Mouse (Mus musculus): ENCODE measurements around the gene Spdef.
A peak's percentile ranks its signal among the peaks of the same experiment; 100 is the strongest.

Gene Spdef

DNA sequence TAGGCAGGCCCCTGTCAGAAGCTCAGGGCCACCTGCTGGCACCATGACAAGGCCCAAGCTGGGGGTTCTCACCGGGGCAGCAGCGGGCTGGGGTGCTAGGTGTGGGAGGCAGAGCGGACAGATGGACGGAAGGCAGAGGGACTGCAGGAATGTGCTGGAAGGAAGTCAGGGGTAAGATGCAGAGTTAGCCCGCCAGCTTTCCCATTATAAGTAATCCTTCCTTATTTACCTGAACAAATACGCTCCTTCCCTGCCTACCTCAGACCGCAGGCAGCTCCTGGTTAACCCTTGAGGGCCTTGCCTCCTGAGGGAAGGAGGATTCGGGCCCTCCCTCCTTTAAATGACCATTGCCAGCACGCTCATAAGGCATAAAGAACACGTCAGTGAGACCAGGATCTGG is at the start of gene Spdef:
Spdef (minus strand) TSS at position 186 of the 400 bp plus-strand sequence.
- no peak for DNase-seq (ENCODE audit: low spot score)

DNA sequence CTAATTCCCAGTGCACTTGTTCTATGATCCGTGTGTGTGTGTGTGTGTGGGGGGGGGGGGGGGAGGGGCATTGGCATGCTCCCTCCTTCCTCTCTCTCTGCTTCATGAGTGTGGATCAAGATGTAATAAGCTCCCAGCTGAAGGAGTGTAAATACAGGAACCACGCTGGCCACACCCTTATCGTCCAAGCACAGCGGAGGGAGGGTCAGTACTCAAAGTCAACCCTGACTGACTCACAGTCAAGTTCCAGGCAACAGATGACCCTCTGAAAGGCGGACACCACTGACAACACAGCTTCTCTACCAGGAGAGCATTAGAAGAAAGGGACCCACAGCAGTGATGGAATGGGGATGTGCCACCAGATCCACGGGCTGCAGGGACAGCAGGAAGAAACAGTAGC is 49.1 kb upstream of the Spdef start:
- no peak for DNase-seq (ENCODE audit: low spot score)

DNA sequence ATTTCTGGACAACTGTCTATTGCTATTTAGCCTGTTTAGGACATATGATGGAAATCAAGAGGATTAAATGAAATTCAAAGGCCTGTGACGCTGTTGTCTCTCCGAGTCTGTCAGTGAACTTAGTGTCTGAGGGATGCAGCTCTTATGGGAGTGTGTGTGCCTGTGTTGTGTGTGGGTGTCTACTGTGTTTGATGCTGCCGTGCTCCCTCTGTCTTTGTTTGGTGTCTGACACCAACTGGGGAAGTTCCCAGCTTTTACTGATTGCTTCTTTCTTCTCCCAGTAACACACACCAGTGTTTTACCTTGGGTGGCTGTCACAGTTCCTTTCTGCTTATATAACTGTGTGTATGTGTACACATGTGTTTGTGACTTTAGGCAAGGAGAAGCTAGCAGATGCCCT is 45.4 kb upstream of the Spdef start:
- no peak for DNase-seq (ENCODE audit: low spot score)

- no peak for DNase-seq (ENCODE audit: low spot score)
These were observed 42.9 kb upstream of the Spdef start for GRCm38 (mm10) chr17:27771616-27772015.

GRCm38 (mm10) chr17:27768817-27769542 is 40.2 kb upstream of the Spdef start:
- peak; percentile 12 for DNase-seq (ENCODE audit: low spot score)

- no peak for DNase-seq (ENCODE audit: low spot score)
These were observed 38.8 kb upstream of the Spdef start for GRCm38 (mm10) chr17:27767543-27767942.

DNA sequence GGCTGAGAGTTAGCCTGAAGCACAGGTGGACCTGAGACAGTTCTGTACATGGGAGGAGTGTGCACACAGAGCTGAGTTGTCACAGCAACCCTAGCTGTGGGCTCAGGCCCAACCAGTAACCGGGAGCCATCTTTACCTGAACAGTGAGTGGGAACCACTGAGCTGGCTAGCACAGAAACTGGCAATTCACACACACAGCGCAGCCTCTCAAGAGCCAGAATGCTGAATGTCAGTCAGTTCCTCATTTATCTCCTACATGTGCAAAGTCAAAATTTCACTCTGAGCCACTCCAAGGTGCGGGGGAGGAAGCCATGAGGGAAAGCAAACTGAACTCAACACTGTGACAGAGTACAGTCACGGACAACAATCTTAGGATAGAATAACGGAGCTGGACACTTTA is 38.4 kb upstream of the Spdef start:
- no peak for DNase-seq (ENCODE audit: low spot score)

- DNase-seq (ENCODE audit: low spot score): no peak
These were observed 36.3 kb upstream of the Spdef start for GRCm38 (mm10) chr17:27765066-27765465.

- DNase-seq (ENCODE audit: low spot score): no peak
These were observed 35.7 kb upstream of the Spdef start for GRCm38 (mm10) chr17:27764453-27764852.

DNA sequence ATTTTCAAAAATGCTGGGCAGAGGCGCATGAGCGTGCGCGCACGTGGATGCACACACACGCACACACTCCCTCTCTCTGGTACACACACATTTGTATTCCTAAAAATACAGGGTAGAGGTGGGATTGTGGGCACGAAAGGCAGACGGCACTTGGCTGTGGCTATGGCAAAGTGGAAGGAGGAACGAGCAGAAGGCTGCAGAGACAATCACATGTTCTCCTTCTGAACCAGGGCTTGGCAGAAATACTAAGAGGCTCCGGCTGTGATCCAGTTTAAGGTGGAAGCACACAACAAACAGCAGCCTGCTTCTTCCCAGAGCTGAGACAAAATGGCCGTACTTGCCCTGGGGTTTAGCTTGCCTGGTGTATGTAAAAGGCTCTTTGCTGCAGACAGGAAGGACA is 34.1 kb upstream of the Spdef start:
- DNase-seq (ENCODE audit: low spot score): no peak

- DNase-seq (ENCODE audit: low spot score): peak; percentile 16
These were observed 33.0 kb upstream of the Spdef start for GRCm38 (mm10) chr17:27761639-27762336.

DNA sequence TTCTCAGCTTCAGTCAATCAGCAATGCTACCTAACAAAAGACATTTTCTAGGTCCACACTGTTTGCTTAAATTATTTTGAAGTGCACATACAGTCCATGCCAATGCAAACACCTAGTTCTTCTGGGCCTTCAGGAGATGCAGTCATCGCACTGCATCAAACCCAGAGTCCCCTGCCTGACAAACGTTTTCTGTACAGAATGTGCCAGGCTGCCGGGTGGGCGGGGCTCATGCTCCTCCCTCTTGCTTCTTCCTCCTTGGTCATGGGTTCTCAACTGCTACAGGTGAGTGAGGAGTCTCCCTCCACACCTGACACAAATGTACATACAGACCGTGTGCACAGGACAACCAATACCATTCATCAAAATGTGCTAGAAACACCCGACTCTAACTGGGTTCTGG is 31.4 kb upstream of the Spdef start:
- DNase-seq (ENCODE audit: low spot score): no peak

DNA sequence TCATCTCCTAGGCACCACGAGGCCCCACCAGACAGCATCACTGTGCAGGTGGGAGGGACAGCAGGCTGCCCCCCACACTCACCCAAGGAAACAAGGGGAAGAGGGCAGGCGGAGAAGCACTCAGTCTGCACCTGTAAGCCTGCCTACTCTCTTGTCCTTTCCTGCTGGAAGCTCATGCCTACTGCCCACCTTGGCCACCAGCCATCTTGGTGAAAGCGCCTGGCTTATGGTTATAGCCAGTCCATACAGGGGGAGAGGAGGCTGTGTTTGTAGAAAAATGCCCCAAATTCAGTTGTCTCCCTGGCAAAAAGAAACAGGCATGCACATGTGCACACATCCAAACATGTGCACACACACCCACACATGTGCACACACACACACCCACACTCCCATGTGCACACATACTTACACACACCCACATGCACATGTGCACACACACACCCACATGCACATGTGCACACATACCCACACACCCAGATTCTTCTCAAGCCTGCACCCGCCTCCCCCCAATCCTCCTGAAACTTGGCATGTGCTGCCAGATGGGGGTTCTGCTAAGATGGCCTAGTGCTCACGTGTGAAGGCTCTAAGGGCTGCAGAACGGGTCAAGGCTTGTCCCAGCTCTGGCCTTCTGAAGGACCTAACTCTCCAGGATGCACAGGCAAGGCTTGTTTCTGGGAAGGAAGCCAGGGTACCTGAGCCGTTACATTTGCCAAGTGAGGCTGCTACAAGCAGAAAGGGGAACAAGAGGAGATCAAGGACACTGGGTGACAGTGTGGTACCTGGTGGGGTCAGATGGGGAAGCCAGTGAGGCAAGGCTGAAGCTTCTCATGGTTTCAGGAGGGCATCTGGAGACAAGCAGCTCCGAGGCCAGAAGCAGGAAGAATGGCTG is 22.8 kb upstream of the Spdef start:
- no peak for DNase-seq (ENCODE audit: low spot score)

- DNase-seq (ENCODE audit: low spot score): no peak
These were observed 21.7 kb upstream of the Spdef start for GRCm38 (mm10) chr17:27750451-27750942.

DNA sequence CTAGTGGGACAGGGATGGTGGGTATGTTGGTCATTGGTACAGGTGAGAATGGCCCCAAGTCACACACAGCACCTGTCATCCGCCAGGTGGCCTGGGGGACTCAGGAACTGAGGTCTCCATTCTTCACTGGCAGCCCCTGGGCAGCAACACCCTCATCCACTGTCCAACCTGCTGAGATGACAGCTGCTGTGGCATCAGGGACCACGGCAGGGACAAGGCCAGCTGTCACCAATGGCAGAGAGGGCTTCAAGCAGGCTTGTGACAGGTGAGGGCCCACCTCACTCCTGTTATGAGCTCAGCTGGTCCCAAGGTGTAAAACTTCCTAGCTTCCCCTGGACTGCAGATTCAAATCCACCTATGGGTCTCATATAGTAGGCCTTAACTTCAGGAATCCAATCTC is 19.4 kb upstream of the Spdef start:
- DNase-seq (ENCODE audit: low spot score): no peak

GRCm38 (mm10) chr17:27746446-27746845 is 17.7 kb upstream of the Spdef start:
- DNase-seq (ENCODE audit: low spot score): no peak

DNA sequence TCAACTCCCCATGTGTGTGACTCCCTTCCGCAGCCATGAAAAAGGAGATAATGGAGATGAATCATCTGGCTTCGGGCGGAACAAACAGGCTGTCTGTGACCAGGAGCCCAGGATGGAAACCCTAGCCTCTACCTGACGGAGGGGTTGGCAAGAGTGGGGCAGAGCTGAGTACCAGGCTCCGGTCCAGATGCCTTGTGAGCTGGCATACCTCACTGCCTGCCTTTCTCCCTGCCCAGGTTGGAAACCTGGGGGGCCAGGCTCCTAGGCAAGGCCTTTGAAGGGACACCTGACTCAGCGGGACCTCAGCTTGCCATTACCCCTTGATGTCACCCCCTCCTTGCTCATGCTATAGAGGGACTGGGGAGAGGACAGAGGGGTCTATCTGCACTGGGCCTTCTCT is 12.2 kb upstream of the Spdef start:
- DNase-seq (ENCODE audit: low spot score): no peak

DNA sequence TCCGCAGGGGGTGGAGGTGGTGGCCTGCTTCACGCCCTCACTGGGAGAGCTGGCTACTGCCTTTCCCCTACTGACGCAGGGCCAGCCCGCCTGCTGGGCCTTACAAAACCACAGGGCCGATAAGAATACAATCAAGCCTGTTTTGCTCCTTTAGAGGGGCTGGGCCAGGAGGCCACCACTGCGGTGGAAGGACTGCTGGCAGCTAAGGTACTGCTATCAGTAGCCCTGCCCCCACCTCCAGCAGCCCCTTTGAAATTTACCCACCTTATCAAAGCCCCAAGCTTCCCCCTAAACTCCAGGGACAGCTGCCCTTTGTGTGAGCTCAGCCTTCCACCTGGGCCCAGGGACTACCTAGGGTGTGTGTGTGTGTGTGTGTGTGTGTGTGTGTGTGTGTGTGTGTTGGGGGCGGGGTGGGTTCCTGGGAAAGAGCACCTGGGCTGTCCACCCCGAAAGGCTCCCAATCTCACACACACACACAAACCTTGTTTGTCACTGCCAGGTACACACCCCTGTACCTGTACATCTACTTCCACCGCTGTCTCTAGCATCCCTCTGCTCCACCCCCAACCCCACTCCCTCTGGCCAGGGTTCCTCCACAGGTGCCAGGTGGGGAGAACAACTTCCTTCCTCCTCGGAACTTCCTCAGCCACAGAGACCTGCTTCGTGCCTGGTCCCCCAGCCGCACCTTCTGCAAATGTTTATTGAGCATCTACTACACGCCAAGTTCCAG is 5.8 kb upstream of the Spdef start:
- no peak for DNase-seq (ENCODE audit: low spot score)

DNA sequence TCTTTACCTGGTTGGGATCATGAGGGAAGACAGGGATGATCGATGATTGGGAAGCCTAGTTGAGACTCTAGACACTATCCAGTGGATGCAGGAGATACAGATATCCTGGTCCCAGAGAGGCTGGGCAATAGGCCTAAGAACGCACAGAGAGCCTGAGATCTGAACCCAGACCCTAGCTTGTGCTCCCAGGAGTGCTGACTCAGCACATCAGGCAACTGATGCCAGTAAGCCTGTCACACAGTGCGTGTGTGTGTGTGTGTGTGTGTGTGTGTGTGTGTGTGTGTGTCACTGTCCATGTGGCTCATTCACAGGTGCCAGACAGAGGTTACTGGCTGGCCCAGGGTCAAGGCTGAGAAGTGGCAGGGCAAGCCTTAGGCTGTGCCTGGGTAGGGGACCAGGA is 3.9 kb upstream of the Spdef start:
- no peak for DNase-seq (ENCODE audit: low spot score)

DNA sequence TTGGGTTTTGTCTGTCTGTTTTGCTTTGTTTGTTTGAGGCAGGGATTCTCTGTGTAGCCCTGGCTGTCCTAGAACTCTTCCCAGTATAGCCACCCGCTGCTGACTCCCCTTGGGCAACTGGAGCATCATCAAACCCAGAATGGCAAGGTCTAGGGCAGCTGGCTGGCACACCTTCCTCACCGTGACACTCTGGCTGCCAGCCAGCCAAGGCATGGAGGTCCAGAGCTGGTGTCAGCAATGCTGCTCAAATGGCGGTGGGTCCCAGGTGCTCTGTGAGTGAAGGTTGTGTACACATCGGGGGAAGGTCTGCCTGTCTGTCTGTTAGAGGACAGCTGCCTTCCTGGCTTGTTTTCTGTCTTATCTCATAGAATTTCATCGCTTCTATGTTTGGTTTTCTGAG is 3.4 kb upstream of the Spdef start:
- no peak for DNase-seq (ENCODE audit: low spot score)

DNA sequence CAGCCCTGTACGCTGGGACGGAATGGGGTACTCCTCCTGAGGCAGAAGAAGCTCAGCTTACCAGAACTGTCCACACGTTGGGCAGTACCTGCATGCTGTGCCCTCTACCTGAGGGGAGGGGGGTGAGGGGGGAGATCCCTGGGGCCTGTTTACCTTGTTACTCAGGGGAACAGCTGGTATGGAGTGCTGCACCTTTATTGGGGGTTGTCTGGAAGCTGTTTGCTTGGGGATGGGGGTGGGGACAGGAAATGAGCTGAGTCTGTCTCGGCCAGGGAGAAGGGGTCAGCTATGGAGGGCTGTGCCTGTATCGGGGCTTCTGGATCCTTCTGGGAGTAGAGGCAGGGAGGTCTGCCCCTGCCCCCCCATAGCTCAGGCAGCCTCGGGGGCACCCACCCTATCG is 2.2 kb downstream of the Spdef start:
- no peak for DNase-seq (ENCODE audit: low spot score)

GRCm38 (mm10) chr17:27725412-27725811 is 3.3 kb downstream of the Spdef start:
- no peak for DNase-seq (ENCODE audit: low spot score)

All from ovary, postnatal 10 days (tissue).